Mouse (Mus musculus): Measurements from ENCODE around the gene Ttc39d. TPM values are rescaled to one million over a fixed set of nuclear protein-coding genes. Genes with fewer than 3 reads are reported as not detected.
A peak's percentile ranks its signal among the peaks of the same experiment; 100 is the strongest.

The Ttc39d gene
- polyA plus RNA-seq, 1 experiment, result not detected

DNA sequence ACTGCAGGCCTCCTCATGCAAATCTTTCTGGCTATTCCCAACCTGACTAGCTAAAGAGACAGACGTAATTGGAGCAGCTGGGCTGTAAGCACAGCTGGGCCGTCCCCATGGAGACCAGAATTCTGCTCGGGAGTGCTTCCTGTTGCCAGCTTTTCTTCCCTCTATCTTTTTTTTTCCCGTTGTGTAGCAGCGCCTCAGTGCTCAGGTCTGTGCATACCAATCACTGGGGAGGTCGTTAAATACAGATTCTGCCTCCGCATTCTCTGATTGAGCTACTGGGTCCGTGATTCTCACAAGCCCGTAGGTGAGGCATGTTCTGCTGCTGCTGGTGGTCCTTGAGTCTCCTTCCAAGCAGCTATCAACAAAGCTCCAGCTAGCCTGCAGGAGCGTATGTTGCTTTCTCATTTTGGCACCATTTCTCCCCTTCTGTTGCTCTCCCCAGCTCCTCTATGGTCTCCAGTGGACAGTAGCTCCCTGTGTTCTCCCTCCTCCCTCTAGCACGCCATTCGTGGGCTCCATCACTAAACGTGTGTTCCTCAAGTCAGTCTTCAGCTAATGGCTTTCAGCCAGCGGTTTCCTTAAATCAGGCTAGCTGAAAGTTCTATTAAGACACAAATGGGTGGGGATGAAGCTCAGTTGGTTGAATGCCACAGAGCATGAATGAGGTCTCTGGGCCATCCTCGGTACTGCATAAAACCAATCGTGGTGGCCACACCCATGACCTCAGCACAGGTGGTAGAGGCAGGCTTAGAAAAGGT lies 38.7 kb upstream of the Ttc39d start:
- no peaks in the 10 kb centered on the region for H3K4me1 ChIP-seq (ENCODE audit: control insufficient read depth, insufficient read depth, low read length)
- H3K27ac ChIP-seq (ENCODE audit: control insufficient read depth, insufficient read depth, low read depth, low read length, poor library complexity), result no peak overlapping the region
- TF ChIP-seq CTCF (IDR thresholded peaks at IDR 0.05; ENCODE audit: control insufficient read depth, insufficient read depth, low read length), result no peak
- TF ChIP-seq POLR2A (IDR thresholded peaks at IDR 0.05; ENCODE audit: borderline replicate concordance, control insufficient read depth, low read depth, low read length), result no peak
- H3K4me3 ChIP-seq (replicated peaks; ENCODE audit: control insufficient read depth, low read depth, low read length), result no peak overlapping the region
- WGBS, result 74% methylated on average over 16 of the region's 16 CpGs

DNA sequence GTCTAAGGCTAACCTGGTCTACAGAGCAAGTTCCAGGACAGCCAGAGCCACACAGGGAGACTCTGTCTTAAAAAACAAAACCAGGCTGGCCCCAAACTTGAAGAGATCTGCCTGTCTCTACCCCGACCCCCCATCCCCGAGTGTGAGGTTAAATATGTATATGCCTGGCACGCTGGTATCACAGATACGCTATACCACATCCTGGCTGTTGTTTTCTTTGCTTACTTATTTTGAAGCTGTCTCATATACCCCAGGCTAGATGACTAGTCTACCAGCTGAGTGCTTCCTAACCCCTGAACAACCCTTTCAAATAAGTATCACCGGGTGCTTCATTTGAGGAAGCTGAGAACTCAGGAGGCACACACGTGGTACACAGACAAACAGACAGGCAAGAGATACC lies 37.5 kb upstream of the Ttc39d start:
- WGBS, result 77% methylated on average over 6 of the region's 6 CpGs
- no peaks in the 10 kb centered on the region; the same call in 1 of the 2 replicates for H3K4me1 ChIP-seq (ENCODE audit: control insufficient read depth, insufficient read depth, low read length)
- TF ChIP-seq CTCF (IDR thresholded peaks at IDR 0.05; ENCODE audit: control insufficient read depth, insufficient read depth, low read length), result no peak
- TF ChIP-seq POLR2A (IDR thresholded peaks at IDR 0.05; ENCODE audit: borderline replicate concordance, control insufficient read depth, low read depth, low read length), result no peak
- no peak overlapping the region for H3K27ac ChIP-seq (ENCODE audit: control insufficient read depth, insufficient read depth, low read depth, low read length, poor library complexity)
- no peak overlapping the region for H3K4me3 ChIP-seq (replicated peaks; ENCODE audit: control insufficient read depth, low read depth, low read length)

DNA sequence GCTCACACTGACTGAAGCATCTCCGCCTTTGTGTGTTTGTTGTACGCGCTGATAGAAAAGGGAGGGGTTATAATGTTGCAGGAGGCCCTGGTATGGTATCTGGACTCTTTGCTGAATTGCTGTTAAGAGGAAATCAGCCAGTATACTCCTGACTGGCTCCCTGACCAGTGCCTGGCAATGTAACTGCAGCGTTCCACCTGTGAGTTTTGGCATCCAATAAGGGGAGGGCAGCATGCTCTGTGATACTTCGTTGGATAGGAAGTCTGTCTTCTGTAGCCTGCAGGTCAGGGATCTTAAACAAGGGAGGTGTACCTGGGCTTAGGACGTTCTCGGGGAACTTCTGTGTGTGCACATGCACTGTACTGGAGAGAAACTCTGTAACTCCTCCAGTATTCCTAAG lies 36.3 kb upstream of the Ttc39d start:
- 84% methylated on average over 7 of the region's 7 CpGs for WGBS
- TF ChIP-seq POLR2A (IDR thresholded peaks at IDR 0.05; ENCODE audit: borderline replicate concordance, control insufficient read depth, low read depth, low read length), result no peak
- TF ChIP-seq CTCF (IDR thresholded peaks at IDR 0.05; ENCODE audit: control insufficient read depth, insufficient read depth, low read length), result no peak
- Histone ChIP-seq H3K27ac (ENCODE audit: control insufficient read depth, insufficient read depth, low read depth, low read length, poor library complexity) (no peak overlapping the region), H3K4me3 (replicated peaks; ENCODE audit: control insufficient read depth, low read depth, low read length) (no peak overlapping the region), H3K4me1 (ENCODE audit: control insufficient read depth, insufficient read depth, low read length) (no peaks in the 10 kb centered on the region; the same call in 1 of the 2 replicates)

DNA sequence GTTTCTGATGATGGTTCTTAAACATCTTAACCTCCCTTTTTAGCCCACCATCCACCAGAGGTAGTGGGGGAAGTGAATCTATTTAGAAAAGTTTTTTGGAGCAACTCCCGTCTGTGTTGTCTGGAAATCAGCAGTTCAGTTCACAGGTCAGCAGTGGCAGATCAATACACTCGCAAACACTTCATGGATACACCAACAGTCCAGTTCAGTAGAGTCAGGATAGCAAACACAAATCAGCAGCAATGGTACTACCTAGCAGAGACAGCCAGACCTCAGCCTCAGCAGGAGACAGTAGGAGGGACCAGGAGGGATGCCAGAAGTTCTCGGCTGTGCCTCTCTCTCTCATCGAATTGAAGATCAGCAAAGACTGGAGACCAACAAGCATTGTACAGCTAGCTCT lies 35.3 kb upstream of the Ttc39d start:
- Histone ChIP-seq H3K4me1 (ENCODE audit: control insufficient read depth, insufficient read depth, low read length) (no peaks in the 10 kb centered on the region; the same call in 1 of the 2 replicates), H3K4me3 (replicated peaks; ENCODE audit: control insufficient read depth, low read depth, low read length) (no peak overlapping the region), H3K27ac (ENCODE audit: control insufficient read depth, insufficient read depth, low read depth, low read length, poor library complexity) (no peak overlapping the region)
- 82% methylated on average over 4 of the region's 4 CpGs for WGBS
- TF ChIP-seq CTCF (IDR thresholded peaks at IDR 0.05; ENCODE audit: control insufficient read depth, insufficient read depth, low read length) (no peak), POLR2A (IDR thresholded peaks at IDR 0.05; ENCODE audit: borderline replicate concordance, control insufficient read depth, low read depth, low read length) (no peak)

DNA sequence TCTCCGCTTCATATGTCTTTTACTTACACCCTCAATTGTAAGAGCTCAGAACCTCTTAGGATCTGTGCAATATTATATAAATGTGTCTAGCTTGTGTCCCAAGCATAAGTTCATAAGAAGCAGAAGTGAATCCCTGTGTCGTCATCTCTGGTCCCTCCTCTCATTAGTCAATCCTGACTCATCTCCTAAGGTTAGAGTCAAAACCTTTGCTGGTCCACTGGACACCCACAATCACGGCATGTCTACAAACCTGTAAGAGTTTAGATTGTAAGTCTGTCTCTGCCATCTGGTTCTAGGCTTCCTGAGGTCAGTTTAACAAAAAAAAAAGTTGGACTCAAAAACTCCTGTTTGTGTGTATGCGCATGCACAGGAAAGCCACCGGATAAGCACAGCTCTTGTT lies 34.5 kb upstream of the Ttc39d start:
- WGBS, result 57% methylated on average over 5 of the region's 5 CpGs
- TF ChIP-seq CTCF (IDR thresholded peaks at IDR 0.05; ENCODE audit: control insufficient read depth, insufficient read depth, low read length) (no peak), POLR2A (IDR thresholded peaks at IDR 0.05; ENCODE audit: borderline replicate concordance, control insufficient read depth, low read depth, low read length) (no peak)
- H3K27ac ChIP-seq (ENCODE audit: control insufficient read depth, insufficient read depth, low read depth, low read length, poor library complexity), result no peak overlapping the region
- H3K4me3 ChIP-seq (replicated peaks; ENCODE audit: control insufficient read depth, low read depth, low read length), result no peak overlapping the region
- H3K4me1 ChIP-seq (ENCODE audit: control insufficient read depth, insufficient read depth, low read length), result no peaks in the 10 kb centered on the region; the same call in 1 of the 2 replicates

DNA sequence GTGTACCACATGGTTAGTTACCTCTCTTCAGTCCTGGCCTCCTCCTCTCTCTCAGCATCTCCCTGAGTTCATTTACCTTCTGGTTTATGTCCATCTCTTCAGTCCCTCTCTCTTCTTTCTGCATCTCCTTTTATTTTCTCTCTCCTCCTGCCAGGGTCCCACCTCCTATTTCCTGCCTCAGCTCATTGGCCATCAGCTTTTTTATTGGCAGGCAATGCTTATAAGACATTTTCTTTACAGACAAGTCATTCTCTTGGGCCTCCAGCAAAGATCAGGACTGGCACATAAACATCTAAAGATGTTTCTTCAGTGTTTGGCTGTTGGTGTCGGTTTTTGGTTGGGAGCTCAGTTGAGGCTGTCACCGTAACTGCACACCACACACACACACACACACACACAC lies 33.6 kb upstream of the Ttc39d start:
- 75% methylated on average over 2 of the region's 2 CpGs for WGBS

DNA sequence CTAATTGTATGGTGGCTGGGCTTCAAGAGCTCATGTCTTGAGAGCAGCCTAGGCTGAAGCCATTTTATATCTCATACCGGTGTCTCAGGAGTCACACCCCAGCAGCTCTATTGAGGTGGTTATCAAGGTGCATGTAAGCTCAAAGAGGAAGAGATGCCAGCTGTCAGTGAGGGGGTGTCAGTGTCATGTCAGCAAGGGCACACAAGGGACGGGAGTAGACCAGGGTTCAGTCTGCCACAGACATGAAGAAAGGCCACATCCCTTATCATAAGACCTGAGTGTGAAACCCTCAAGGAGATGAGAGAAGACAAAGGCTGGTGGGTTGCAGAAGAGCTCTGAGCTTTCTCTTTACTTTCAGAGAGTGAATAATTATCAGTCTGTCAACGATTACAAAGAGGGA lies 33.1 kb upstream of the Ttc39d start:
- no peaks in the 10 kb centered on the region; the same call in 1 of the 2 replicates for H3K4me1 ChIP-seq (ENCODE audit: control insufficient read depth, insufficient read depth, low read length)
- TF ChIP-seq CTCF (IDR thresholded peaks at IDR 0.05; ENCODE audit: control insufficient read depth, insufficient read depth, low read length), result no peak
- no peak for TF ChIP-seq POLR2A (IDR thresholded peaks at IDR 0.05; ENCODE audit: borderline replicate concordance, control insufficient read depth, low read depth, low read length)
- H3K4me3 ChIP-seq (replicated peaks; ENCODE audit: control insufficient read depth, low read depth, low read length), result no peak overlapping the region
- H3K27ac ChIP-seq (ENCODE audit: control insufficient read depth, insufficient read depth, low read depth, low read length, poor library complexity), result no peak overlapping the region
- 62% methylated on average over 3 of the region's 3 CpGs for WGBS

More for the DNA sequence above, 33.6 kb upstream of the Ttc39d start:
- no peak overlapping the region for H3K27ac ChIP-seq (ENCODE audit: control insufficient read depth, insufficient read depth, low read depth, low read length, poor library complexity)
- TF ChIP-seq POLR2A (IDR thresholded peaks at IDR 0.05; ENCODE audit: borderline replicate concordance, control insufficient read depth, low read depth, low read length), result no peak
- TF ChIP-seq CTCF (IDR thresholded peaks at IDR 0.05; ENCODE audit: control insufficient read depth, insufficient read depth, low read length), result no peak
- H3K4me3 ChIP-seq (replicated peaks; ENCODE audit: control insufficient read depth, low read depth, low read length), result no peak overlapping the region
- H3K4me1 ChIP-seq (ENCODE audit: control insufficient read depth, insufficient read depth, low read length), result no peaks in the 10 kb centered on the region; the same call in 1 of the 2 replicates

DNA sequence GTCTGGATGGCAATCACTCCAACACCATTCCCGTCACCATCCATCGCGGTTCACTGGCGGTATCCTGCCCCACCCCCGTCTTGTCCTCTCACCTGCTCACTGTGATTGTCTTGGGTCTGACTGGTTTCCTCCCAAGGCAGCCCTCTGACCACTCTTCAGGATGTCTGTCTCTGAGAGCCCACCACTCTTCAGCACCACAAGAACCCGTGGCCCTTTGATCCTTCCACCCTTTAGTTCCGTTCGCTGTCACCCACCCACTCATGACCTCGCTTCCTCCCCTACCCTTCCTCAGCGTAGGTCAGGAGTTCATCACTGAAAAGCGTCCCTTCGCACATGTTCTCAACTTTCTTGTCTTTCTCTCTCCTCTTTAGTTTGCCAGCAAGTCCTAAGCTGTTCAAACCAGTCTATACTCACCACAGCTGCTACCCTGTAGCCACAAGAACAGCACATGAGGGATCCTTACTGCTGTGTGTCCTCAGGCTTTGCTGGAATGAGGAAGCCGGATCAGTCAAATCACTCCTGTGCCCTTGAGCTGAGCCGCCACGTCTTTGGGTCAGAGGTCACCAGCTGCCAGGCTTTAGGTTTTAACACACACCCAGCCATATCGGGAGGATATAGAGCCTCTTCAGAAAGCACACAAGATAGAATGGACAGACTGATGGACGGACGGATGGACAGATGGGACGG lies 32.4 kb upstream of the Ttc39d start:
- Histone ChIP-seq H3K4me1 (ENCODE audit: control insufficient read depth, insufficient read depth, low read length) (no peaks in the 10 kb centered on the region; the same call in 1 of the 2 replicates), H3K4me3 (replicated peaks; ENCODE audit: control insufficient read depth, low read depth, low read length) (peak overlapping the region; percentile 24), H3K27ac (ENCODE audit: control insufficient read depth, insufficient read depth, low read depth, low read length, poor library complexity) (no peak overlapping the region)
- WGBS, result 61% methylated on average over 19 of the region's 19 CpGs
- TF ChIP-seq POLR2A (IDR thresholded peaks at IDR 0.05; ENCODE audit: borderline replicate concordance, control insufficient read depth, low read depth, low read length) (no peak), CTCF (IDR thresholded peaks at IDR 0.05; ENCODE audit: control insufficient read depth, insufficient read depth, low read length) (no peak)

All from bone marrow, adult 2 months (tissue).